Mouse (Mus musculus) gastrocnemius, postnatal 10 days (tissue): Measurements from ENCODE around the gene Plcxd2. TPM values are rescaled to one million over a fixed set of nuclear protein-coding genes. Genes with fewer than 3 reads are reported as not detected.
A peak's percentile ranks its signal among the peaks of the same experiment; 100 is the strongest.

ENCODE experiments used
- DNase-seq: peaks from one replicate; pipeline ENCODE4 v3.0.0; 2021; ENCODE audit warnings: mixed read lengths
- total RNA-seq, 2 experiments: library from RNA; stranded (reverse); gene quantifications; 2 replicates each; pipeline ENCODE4 v1.2.3; 2021

Plcxd2 gene
- total RNA-seq, 2 experiments from 2014 or later: 0.47 to 0.54 TPM

GRCm38 (mm10) chr16:45986236-45986635, 23.8 kb downstream of the Plcxd2 start:
- no peak for DNase-seq

GRCm38 (mm10) chr16:45984610-45985606, 25.1 kb downstream of the Plcxd2 start:
- no peak for DNase-seq

GRCm38 (mm10) chr16:45976251-45976650, 33.8 kb downstream of the Plcxd2 start:
- no peak for DNase-seq

- DNase-seq: no peak
These were observed 35.9 kb downstream of the Plcxd2 start for GRCm38 (mm10) chr16:45973959-45974686.

GRCm38 (mm10) chr16:45970187-45970586, 39.8 kb downstream of the Plcxd2 start:
- no peak for DNase-seq

- no peak for DNase-seq
These were observed 41.3 kb downstream of the Plcxd2 start for GRCm38 (mm10) chr16:45968716-45969115.

- peak; percentile 80 for DNase-seq
These were observed 42.5 kb downstream of the Plcxd2 start for GRCm38 (mm10) chr16:45967471-45967870.

GRCm38 (mm10) chr16:45966604-45967003, 43.4 kb downstream of the Plcxd2 start:
- no peak for DNase-seq

GRCm38 (mm10) chr16:45964777-45965176, 45.2 kb downstream of the Plcxd2 start:
- no peak for DNase-seq

- no peak for DNase-seq
These were observed 46.2 kb downstream of the Plcxd2 start for GRCm38 (mm10) chr16:45963837-45964236.

- DNase-seq: no peak
These were observed 46.9 kb downstream of the Plcxd2 start for GRCm38 (mm10) chr16:45963088-45963487.

GRCm38 (mm10) chr16:45960978-45961377, 49.0 kb downstream of the Plcxd2 start:
- no peak for DNase-seq

GRCm38 (mm10) chr16:45956390-45956950, 53.5 kb downstream of the Plcxd2 start:
- DNase-seq: no peak

GRCm38 (mm10) chr16:45953394-45953793, 56.6 kb downstream of the Plcxd2 start, which contains the start of gene Phldb2:
TSS of gene Phldb2 (minus strand) at chr16:45953598.
- DNase-seq: no peak

GRCm38 (mm10) chr16:45952501-45952900, 57.5 kb downstream of the Plcxd2 start:
- DNase-seq: no peak

- DNase-seq: no peak
These were observed 58.0 kb downstream of the Plcxd2 start for GRCm38 (mm10) chr16:45952035-45952434.

GRCm38 (mm10) chr16:45946335-45946734, 63.7 kb downstream of the Plcxd2 start:
- no peak for DNase-seq

- DNase-seq: no peak
These were observed 64.4 kb downstream of the Plcxd2 start for GRCm38 (mm10) chr16:45945649-45946048.

- no peak for DNase-seq
These were observed 64.8 kb downstream of the Plcxd2 start for GRCm38 (mm10) chr16:45945174-45945631.

GRCm38 (mm10) chr16:45942169-45942891, 67.7 kb downstream of the Plcxd2 start:
- no peak for DNase-seq

- no peak for DNase-seq
These were observed 69.3 kb downstream of the Plcxd2 start for GRCm38 (mm10) chr16:45940701-45941100.

GRCm38 (mm10) chr16:45939436-45939835, 70.6 kb downstream of the Plcxd2 start:
- DNase-seq: no peak
